Mouse (Mus musculus) bone marrow, adult 2 months (tissue): ENCODE results near the gene Dapp1. TPM values are rescaled to one million over a fixed set of nuclear protein-coding genes. Genes with fewer than 3 reads are reported as not detected.
A peak's percentile ranks its signal among the peaks of the same experiment; 100 is the strongest.

ENCODE experiments used
- H3K27ac ChIP-seq: fragments of 200-500 bp; 2 replicates; pipeline ENCODE4 v1.5.1; 2012; ENCODE audit warnings: low read depth, mild to moderate bottlenecking, control low read depth, inconsistent platforms, low read length; ENCODE audit not compliant: control insufficient read depth, poor library complexity, insufficient read depth
- H3K4me1 ChIP-seq: fragments of 200-500 bp; 2 replicates; pipeline ENCODE4 v1.6.1; 2011; ENCODE audit warnings: low read length; ENCODE audit not compliant: control insufficient read depth, insufficient read depth
- H3K4me3 ChIP-seq: fragments of 200-500 bp; replicated peaks from 2 replicates; pipeline ENCODE3; 2011; ENCODE audit warnings: mild to moderate bottlenecking, low read depth, low read length, control low read depth; ENCODE audit not compliant: control insufficient read depth
- CTCF ChIP-seq: fragments of 200-500 bp; IDR thresholded peaks from 2 replicates; pipeline ENCODE4 v1.5.1; 2011; ENCODE audit warnings: low read length, control low read depth; ENCODE audit not compliant: control insufficient read depth, insufficient read depth
- POLR2A ChIP-seq: fragments of 200-500 bp; IDR thresholded peaks from 2 replicates; pipeline ENCODE4 v1.6.1; 2011; ENCODE audit warnings: low read depth, mild to moderate bottlenecking, control low read depth, low read length, borderline replicate concordance; ENCODE audit not compliant: control insufficient read depth
- WGBS: fragments of 180-500 bp; shearing (Covaris S2); methylation state at CpG from one replicate; pipeline ENCODE4 v1.1.7; 2018; 5-methylcytosine and 5-hydroxymethylcytosine counted together
- polyA plus RNA-seq: library from polyadenylated mRNA; stranded (reverse); fragments of >200 nt; gene quantifications from 2 replicates; pipeline ENCODE4 v1.2.4, GENCODE M21; 2011; ENCODE audit warnings: low replicate concordance; ENCODE audit not compliant: missing spikeins, insufficient read depth, insufficient read length

The Dapp1 gene
- polyA plus RNA-seq, 1 experiment: 64.2 TPM

GRCm38 (mm10) chr3:137892118-137892517 is 89.2 kb downstream of the Dapp1 start:
- no peaks in the 10 kb centered on the region; the same call in 1 of the 2 replicates for H3K4me1 ChIP-seq
- no peak overlapping the region for H3K4me3 ChIP-seq
- no peak for TF ChIP-seq CTCF
- TF ChIP-seq POLR2A: no peak
- 89% methylated on average over 4 of the region's 4 CpGs for WGBS
- H3K27ac ChIP-seq: peak overlapping the region; percentile 24

DNA sequence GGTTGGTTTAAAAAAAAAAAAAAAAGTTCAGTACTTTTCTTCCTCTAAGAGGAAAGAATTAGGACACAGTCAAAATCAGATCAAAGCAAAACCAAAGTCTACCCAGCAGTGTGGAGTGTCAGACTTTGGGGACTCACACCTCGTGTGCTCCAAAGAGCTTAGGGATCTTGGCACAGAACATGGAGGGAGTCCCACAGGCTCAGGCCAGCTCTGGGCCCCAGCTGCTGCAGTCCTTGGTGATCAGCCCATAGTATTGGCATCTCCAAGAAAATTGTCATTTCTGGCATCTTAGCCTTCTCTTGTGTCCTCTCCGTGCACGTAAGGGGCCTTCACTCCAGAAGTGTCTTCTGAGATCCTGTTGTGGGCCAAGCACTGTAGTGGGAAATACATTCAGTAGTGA is 90.3 kb downstream of the Dapp1 start:
- TF ChIP-seq POLR2A (no peak), CTCF (no peak)
- H3K4me3 ChIP-seq: no peak overlapping the region
- 80% methylated on average over 3 of the region's 3 CpGs for WGBS
- no peak overlapping the region for H3K27ac ChIP-seq
- no peaks in the 10 kb centered on the region; the same call in 1 of the 2 replicates for H3K4me1 ChIP-seq

DNA sequence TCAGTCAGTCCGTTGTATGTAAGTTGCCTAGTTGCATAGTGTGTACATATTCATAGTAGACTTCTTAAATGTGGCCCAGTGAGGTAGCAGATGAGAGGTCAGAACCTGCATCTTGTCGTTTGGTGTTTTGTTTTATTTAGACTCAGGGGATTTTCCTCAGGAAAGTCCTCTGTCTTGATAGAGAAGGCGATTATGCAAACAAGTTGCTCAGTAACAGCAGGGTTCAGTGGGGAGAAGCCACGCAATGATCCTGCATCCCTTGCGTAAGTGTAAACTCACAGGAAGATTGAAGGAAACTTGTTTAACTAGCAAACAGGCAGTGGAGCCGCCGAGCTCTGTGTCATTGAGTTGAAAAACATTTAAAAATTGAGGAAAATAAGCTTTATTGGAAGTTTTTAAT is 93.4 kb downstream of the Dapp1 start:
- WGBS: 58% methylated on average over 7 of the region's 7 CpGs
- no peaks in the 10 kb centered on the region; the same call in 1 of the 2 replicates for H3K4me1 ChIP-seq
- H3K27ac ChIP-seq: no peak overlapping the region
- TF ChIP-seq CTCF (no peak), POLR2A (no peak)
- H3K4me3 ChIP-seq: no peak overlapping the region

DNA sequence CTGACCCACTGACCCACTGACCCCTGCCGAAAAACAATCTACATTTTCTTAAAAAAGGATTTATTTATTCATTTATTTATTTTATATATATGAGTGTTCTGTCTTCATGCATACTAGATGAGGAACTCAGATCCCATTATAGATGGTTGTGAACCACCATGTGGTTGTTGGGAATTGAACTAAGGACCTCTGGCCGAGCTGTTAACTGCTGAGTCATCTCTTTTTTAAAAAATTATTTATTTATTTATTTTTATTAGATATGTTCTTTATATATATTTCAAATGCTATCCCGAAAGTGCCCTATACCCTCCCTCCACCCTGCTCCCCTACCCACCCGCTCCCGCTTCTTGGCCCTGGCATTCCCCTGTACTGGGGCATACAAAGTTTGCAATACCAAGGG is 100.3 kb downstream of the Dapp1 start:
- 90% methylated on average over 5 of the region's 5 CpGs for WGBS
- no peak overlapping the region for H3K27ac ChIP-seq
- H3K4me1 ChIP-seq: peaks cover 2% of the 10 kb centered on the region
- H3K4me3 ChIP-seq: no peak overlapping the region
- no peak for TF ChIP-seq CTCF
- TF ChIP-seq POLR2A: no peak

Other genes starting within 250 kb of the Dapp1 start
- 331 and 355 TPM in 2 replicates for gene H2afz, start 117.1 kb downstream of the Dapp1 start, polyA plus RNA-seq
- gene Dnajb14, start 113.9 kb downstream of the Dapp1 start, polyA plus RNA-seq: 3.5 and 5.7 TPM in 2 replicates
- gene Lamtor3, start 63.0 kb downstream of the Dapp1 start, polyA plus RNA-seq: 41.6 and 45.1 TPM in 2 replicates
- gene 1110002E22Rik, start 83.5 kb upstream of the Dapp1 start, polyA plus RNA-seq: not detected in 2 replicates
- gene Gm5105, start 85.8 kb upstream of the Dapp1 start, polyA plus RNA-seq: not detected in 2 replicates
- gene Trmt10a, start 161.9 kb upstream of the Dapp1 start, polyA plus RNA-seq: 2.0 and 4.3 TPM in 2 replicates
- gene Mttp, start 163.4 kb upstream of the Dapp1 start, polyA plus RNA-seq: 0.82 and 0.97 TPM in 2 replicates
- not detected in 2 replicates for gene 4930579F01Rik, start 212.3 kb upstream of the Dapp1 start, polyA plus RNA-seq
- not detected in 2 replicates for gene Adh7, start 236.2 kb upstream of the Dapp1 start, polyA plus RNA-seq